Mouse (Mus musculus) cerebellum, postnatal 36 days (tissue): ENCODE data around the gene Olfr869.

Experiments used
- DNase-seq, 2 experiments: peaks; one replicate each; pipeline ENCODE4 v3.0.0; 2021 to 2022; ENCODE audit warnings: mixed read lengths in 2 of 2

Gene Olfr869

DNA sequence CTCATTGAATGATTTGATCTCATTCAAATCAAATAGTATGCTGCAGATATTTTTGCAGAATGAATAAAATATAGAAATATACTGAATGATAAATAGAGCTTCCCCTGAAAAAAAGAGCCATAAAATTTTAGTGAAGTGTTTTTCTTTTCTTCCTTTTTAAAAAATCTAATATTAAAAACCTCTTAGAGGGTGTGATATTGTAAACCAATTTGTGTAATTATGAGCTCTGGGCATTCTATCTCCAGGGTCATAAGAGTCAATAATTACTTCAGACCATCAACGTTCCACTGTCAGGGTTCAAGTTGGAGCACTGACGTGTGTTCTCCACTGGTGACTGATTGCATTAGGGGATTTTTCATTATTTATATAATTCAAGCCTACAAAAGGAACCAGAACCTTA lies at the start of gene Olfr869:
Gene Olfr869, plus strand, starts transcription at position 301 of the 400 bp plus-strand sequence.
- DNase-seq: no peak

DNA sequence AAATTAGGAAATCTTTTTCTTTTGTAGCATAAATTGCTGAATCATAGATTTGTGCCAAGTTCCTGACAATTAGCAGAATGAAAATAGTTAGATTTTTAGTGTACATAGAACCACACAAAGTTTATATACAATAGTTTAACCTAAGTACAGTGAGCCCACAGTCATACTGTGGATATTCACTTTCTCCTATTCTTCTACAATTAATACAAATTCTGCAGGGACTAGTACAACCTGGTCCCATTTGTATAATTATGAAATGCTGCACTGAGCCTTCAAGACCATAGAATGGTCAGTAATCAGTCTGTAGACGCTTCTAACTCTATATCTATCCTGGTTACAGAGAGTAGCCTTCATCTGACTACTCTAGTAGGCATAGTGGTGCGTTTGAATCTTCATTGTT lies 30.5 kb upstream of the Olfr869 start, which contains the start of gene Olfr868:
Gene Olfr868, plus strand, starts transcription at position 301 of the 400 bp plus-strand sequence.
- no peak for DNase-seq

DNA sequence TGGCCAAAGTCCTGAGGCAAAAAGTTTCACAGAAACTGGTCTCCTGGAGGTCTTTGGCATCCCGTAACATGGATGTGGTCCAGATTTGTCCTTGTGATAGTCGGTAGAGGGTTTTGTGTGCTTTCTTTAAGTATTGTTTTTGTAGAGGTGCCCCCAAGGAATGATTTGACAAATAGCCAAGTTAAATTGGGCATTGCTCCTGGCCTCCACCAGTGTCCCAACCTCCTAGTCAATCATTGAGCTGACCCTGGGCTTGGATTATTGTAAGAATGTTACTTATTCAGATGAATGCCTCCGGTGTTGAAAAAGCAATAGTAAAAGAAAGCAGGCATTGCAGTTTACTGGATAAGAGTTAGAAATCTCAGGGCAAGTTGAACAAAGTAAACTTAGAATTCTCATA lies 20.9 kb downstream of the Olfr869 start:
- no peak for DNase-seq

DNA sequence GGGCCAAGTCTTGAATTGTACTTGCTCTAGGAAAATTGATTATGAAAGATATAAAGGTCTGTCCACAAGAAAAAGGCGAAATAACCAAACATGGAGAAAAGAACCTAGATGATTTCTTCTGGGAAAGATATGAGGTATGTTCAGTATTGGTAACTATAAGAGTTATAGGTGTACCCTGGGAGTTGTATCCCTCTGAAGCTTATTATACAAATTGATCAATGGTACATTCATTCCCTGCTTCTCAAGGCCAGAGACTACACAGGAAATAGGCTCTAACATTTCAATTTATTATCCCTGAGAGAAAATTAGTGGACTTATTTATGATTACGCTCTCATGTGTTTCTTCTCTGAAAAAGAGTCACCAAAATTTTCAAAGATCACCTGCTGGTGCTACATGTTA lies 45.1 kb downstream of the Olfr869 start, which contains the start of gene Olfr870:
Gene Olfr870, minus strand, starts transcription at position 101 of the 400 bp plus-strand sequence.
- no peak for DNase-seq

DNA sequence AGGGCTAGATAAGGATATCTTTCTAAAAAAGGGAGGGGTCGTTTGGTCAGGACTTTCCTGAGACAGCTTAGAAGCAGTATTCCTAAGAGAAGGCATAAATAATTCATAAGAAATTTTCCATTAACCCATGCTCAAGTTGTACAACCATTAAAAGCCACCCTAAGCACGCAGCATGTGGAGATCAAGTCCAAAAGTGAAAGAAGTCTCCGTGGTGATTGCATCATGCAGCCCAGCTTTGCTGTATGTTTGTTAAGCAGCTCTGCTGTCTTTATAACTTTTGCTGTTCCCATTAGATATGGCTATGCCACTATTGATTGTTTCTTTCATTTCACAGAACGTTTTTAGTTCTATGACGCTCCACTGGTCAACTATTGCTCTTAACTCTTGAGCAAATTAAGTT lies 50.7 kb downstream of the Olfr869 start:
- no peak for DNase-seq
